Comparison of ENCODE assay signal across 8 mouse cellular contexts in the genomic region with DNA sequence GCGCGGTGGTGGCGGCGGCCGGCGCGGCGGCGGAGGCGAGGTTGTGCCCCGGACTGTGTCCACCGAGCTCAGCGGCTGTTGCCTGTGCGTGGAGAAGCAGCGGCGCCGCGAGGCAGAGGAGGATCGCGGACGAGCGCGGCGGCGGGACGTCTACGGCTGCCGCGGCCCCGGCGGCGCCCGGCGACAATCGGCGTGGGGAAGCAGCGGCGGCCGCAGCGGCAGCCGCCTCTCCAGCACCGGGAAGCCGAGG. TPM values are rescaled to one million over a fixed set of nuclear protein-coding genes. Genes with fewer than 3 reads are reported as not detected.
DNase-seq lines count a peak whose midpoint lies in the region; ATAC-seq and TF ChIP-seq lines count a peak whose summit lies in the region.

A gene (plus strand): TSS at position 15 of the 250 bp plus-strand sequence.

- H3K36me3 ChIP-seq in kidney, postnatal 0 days (ENCODE audit: insufficient read depth, low read length) = no peaks in the 10 kb centered on the region
- H3K36me3 ChIP-seq in midbrain, embryonic 13.5 days = no peaks in the 10 kb centered on the region

- peak within 1 kb of the TSS; percentile 88 for H3K4me2 ChIP-seq in kidney, postnatal 0 days (ENCODE audit: low read length)
- H3K4me2 ChIP-seq in midbrain, embryonic 13.5 days (replicated peaks) = peak within 1 kb of the TSS; percentile 67

- no peaks in the 10 kb centered on the region for H3K9me3 ChIP-seq in kidney, postnatal 0 days (replicated peaks; ENCODE audit: low read length)
- no peaks in the 10 kb centered on the region for H3K9me3 ChIP-seq in midbrain, embryonic 13.5 days

- H3K27ac ChIP-seq in kidney, postnatal 0 days = peak within 1 kb of the TSS; percentile 97
- peak within 1 kb of the TSS; percentile 95 for H3K27ac ChIP-seq in bone marrow, adult 2 months (ENCODE audit: control insufficient read depth, insufficient read depth, low read depth, low read length, poor library complexity)
- peak within 1 kb of the TSS; percentile 98 for H3K27ac ChIP-seq in midbrain, embryonic 13.5 days

- H3K9ac ChIP-seq in kidney, postnatal 0 days (ENCODE audit: low read depth, low read length) = peak within 1 kb of the TSS; percentile 92
- peak within 1 kb of the TSS; percentile 94 for H3K9ac ChIP-seq in midbrain, embryonic 13.5 days (replicated peaks)

- no peaks in the 10 kb centered on the region for H3K27me3 ChIP-seq in kidney, postnatal 0 days (ENCODE audit: insufficient read depth, low read length)
- H3K27me3 ChIP-seq in midbrain, embryonic 13.5 days = no peaks in the 10 kb centered on the region

- WGBS in kidney, postnatal 0 days = under 1% methylated on average over 30 of the region's 43 CpGs
- under 1% methylated on average over 43 of the region's 43 CpGs for WGBS in bone marrow, adult 2 months
- WGBS in midbrain, embryonic 13.5 days = 0% methylated on average over 25 of the region's 43 CpGs

- H3K4me3 ChIP-seq in kidney, postnatal 0 days (replicated peaks; ENCODE audit: low read depth, low read length) = peak within 1 kb of the TSS; percentile 93
- H3K4me3 ChIP-seq in bone marrow, adult 2 months (replicated peaks; ENCODE audit: control insufficient read depth, low read depth, low read length) = peak within 1 kb of the TSS; percentile 100
- H3K4me3 ChIP-seq in midbrain, embryonic 13.5 days (replicated peaks) = peak within 1 kb of the TSS; percentile 92

- H3K4me1 ChIP-seq in kidney, postnatal 0 days (replicated peaks; ENCODE audit: insufficient read depth, low read length) = no peaks in the 10 kb centered on the region; the same call in 1 of the 2 replicates
- no peaks in the 10 kb centered on the region; the same call in 1 of the 2 replicates for H3K4me1 ChIP-seq in bone marrow, adult 2 months (ENCODE audit: control insufficient read depth, insufficient read depth, low read length)
- peaks cover 28% of the 10 kb centered on the region for H3K4me1 ChIP-seq in midbrain, embryonic 13.5 days (replicated peaks)

- TF ChIP-seq CTCF in kidney, postnatal 0 days (IDR thresholded peaks at IDR 0.05; ENCODE audit: low read depth) = no peak
- TF ChIP-seq CTCF in bone marrow, adult 2 months (IDR thresholded peaks at IDR 0.05; ENCODE audit: control insufficient read depth, insufficient read depth, low read length) = no peak

- TF ChIP-seq POLR2A in bone marrow, adult 2 months (IDR thresholded peaks at IDR 0.05; ENCODE audit: borderline replicate concordance, control insufficient read depth, low read depth, low read length) = no peak

- ATAC-seq in kidney, postnatal 0 days (replicated peaks; ENCODE audit: low FRiP score, low read depth) = no peak
- no peak; the same call in 1 of the 2 replicates for ATAC-seq in midbrain, embryonic 13.5 days

- no peak for DNase-seq in kidney, postnatal 0 days (ENCODE audit: low spot score)
- no peak for DNase-seq in kidney, postnatal 10 days
- DNase-seq in gastrocnemius, postnatal 4 days (ENCODE audit: low spot score in 2 of 2) = no peak
- DNase-seq in layer of hippocampus, postnatal 10 days (ENCODE audit: low spot score in 2 of 2) = no peak
- DNase-seq in embryo, embryonic 10.5 days (ENCODE audit: low spot score) = no peak
- no peak for DNase-seq in cerebellum, adult 9-10 months

RNA-seq across cellular contexts. Expression of the gene that starts here (rescaled TPM):
- polyA plus RNA-seq in kidney, postnatal 0 days (2015; fragmentation: Nextera tagmentation; extraction: Ambion mirVana) = 60.7 and 66.1 TPM in 2 replicates
- 15.4 and 25.9 TPM in 2 replicates for polyA plus RNA-seq in bone marrow, adult 2 months (2011; ENCODE audit: insufficient read depth, insufficient read length, low replicate concordance, missing spikeins)
- 100 to 1,000 TPM; 114 to 125 TPM for total RNA-seq in gastrocnemius, postnatal 4 days (2021)
- 100 to 1,000 TPM; 787 to 796 TPM for total RNA-seq in layer of hippocampus, postnatal 10 days (2021)
- polyA plus RNA-seq in midbrain, embryonic 13.5 days (2015; fragmentation: Nextera tagmentation; extraction: Ambion mirVana) = 100 and 109 TPM in 2 replicates

Comparison
In these comparisons a context has a peak if more than half of its experiments do, and no peak if none do; other contexts are left out.
1. RNA of the gene that starts here (total RNA-seq): 787 to 796 TPM in layer of hippocampus, postnatal 10 days; 114 to 125 TPM in gastrocnemius, postnatal 4 days; every median in the first group is over 4 times any median in the second.
2. Peak in every context shown above with its lines, with median percentiles within 50 percentile points of each other: H3K27ac ChIP-seq and H3K4me3 ChIP-seq.